Mouse (Mus musculus): ENCODE measurements at regions not wholly inside any gene's neighbourhood (a gene's known extent, or its start where the extent isn't known, plus 50 kb on each side); places are given as distances from the start of the nearest gene placed in this dataset.

DNA sequence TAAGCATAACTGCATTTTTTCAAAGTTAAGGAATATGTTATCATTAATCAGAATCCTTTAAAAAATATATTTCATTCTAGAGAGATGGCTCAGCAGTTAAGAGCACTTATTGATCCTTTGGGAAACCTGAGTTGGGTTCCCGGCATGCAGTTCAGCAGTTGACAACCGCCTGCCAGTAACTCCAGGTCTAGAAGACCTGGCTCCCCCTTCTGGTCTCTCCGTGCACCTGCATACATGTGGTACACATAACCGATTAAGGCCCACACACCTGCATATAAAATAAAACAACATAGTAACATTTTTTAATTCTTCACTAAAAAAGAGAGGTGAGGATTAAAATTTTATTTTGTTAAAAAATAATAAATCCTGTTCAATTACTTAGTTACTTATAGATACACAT is 89.7 kb upstream of the Hmga2 start:
- H3K27me3 ChIP-seq = peaks cover 7% of the 10 kb centered on the region; the same call in 1 of the 2 replicates
- no peak overlapping the region for H3K4me3 ChIP-seq
- H3K36me3 ChIP-seq = no peaks in the 10 kb centered on the region
- no peak overlapping the region for H3K4me2 ChIP-seq
- WGBS = 95% methylated on average over 4 of the region's 4 CpGs
- peaks cover 13% of the 10 kb centered on the region for H3K4me1 ChIP-seq (replicated peaks)
- no peak overlapping the region for H3K9ac ChIP-seq
- no peak overlapping the region for H3K27ac ChIP-seq (replicated peaks)
- ATAC-seq (ENCODE audit: low read depth) = no peak
- H3K9me3 ChIP-seq = no peaks in the 10 kb centered on the region

- Histone ChIP-seq H3K27ac (replicated peaks) (no peak overlapping the region), H3K36me3 (no peaks in the 10 kb centered on the region), H3K9ac (no peak overlapping the region), H3K27me3 (peaks cover 7% of the 10 kb centered on the region; the same call in 1 of the 2 replicates), H3K9me3 (no peaks in the 10 kb centered on the region), H3K4me3 (peak overlapping the region; percentile 17; the same call in 1 of the 2 replicates), H3K4me1 (replicated peaks) (peaks cover 13% of the 10 kb centered on the region), H3K4me2 (peak overlapping the region; percentile 45)
- no peak for ATAC-seq (ENCODE audit: low read depth)
- 25% methylated on average over 14 of the region's 14 CpGs for whole genome bisulfite sequencing
Observed at GRCm38 (mm10) chr10:120564859-120565258, 88.6 kb upstream of the Hmga2 start.

- Histone ChIP-seq H3K36me3 (no peaks in the 10 kb centered on the region), H3K9ac (no peak overlapping the region), H3K9me3 (no peaks in the 10 kb centered on the region), H3K27me3 (peaks cover 7% of the 10 kb centered on the region; the same call in 1 of the 2 replicates), H3K4me2 (no peak overlapping the region), H3K4me1 (replicated peaks) (peaks cover 13% of the 10 kb centered on the region), H3K4me3 (no peak overlapping the region), H3K27ac (replicated peaks) (no peak overlapping the region)
- 24% methylated on average over 10 of the region's 10 CpGs for WGBS
- ATAC-seq (ENCODE audit: low read depth) = no peak
Observed at GRCm38 (mm10) chr10:120563926-120564325, 87.7 kb upstream of the Hmga2 start.

GRCm38 (mm10) chr10:120561821-120562220 is 85.6 kb upstream of the Hmga2 start:
- WGBS = 96% methylated on average over 5 of the region's 5 CpGs
- H3K9me3 ChIP-seq = no peaks in the 10 kb centered on the region
- ATAC-seq (ENCODE audit: low read depth) = no peak

GRCm38 (mm10) chr10:120557850-120558447 is 81.7 kb upstream of the Hmga2 start:
- H3K4me3 ChIP-seq = no peak overlapping the region
- H3K4me1 ChIP-seq (replicated peaks) = peaks cover 5% of the 10 kb centered on the region
- peaks cover 10% of the 10 kb centered on the region for H3K27me3 ChIP-seq
- H3K4me2 ChIP-seq = no peak overlapping the region
- H3K27ac ChIP-seq (replicated peaks) = no peak overlapping the region
- H3K9ac ChIP-seq = no peak overlapping the region
- H3K9me3 ChIP-seq = no peaks in the 10 kb centered on the region
- ATAC-seq (ENCODE audit: low read depth) = no peak
- 66% methylated on average over 10 of the region's 10 CpGs for WGBS
- no peaks in the 10 kb centered on the region for H3K36me3 ChIP-seq

More at GRCm38 (mm10) chr10:120561821-120562220, 85.6 kb upstream of the Hmga2 start:
- Histone ChIP-seq H3K4me3 (no peak overlapping the region), H3K27me3 (peaks cover 7% of the 10 kb centered on the region; the same call in 1 of the 2 replicates), H3K4me1 (replicated peaks) (peaks cover 13% of the 10 kb centered on the region), H3K4me2 (no peak overlapping the region), H3K27ac (replicated peaks) (no peak overlapping the region), H3K36me3 (no peaks in the 10 kb centered on the region), H3K9ac (no peak overlapping the region)

GRCm38 (mm10) chr10:120556116-120556515 is 79.8 kb upstream of the Hmga2 start:
- no peak for ATAC-seq (ENCODE audit: low read depth)
- H3K4me2 ChIP-seq = no peak overlapping the region
- 93% methylated on average over 9 of the region's 9 CpGs for WGBS
- H3K27me3 ChIP-seq = peaks cover 18% of the 10 kb centered on the region
- H3K9me3 ChIP-seq = no peaks in the 10 kb centered on the region
- no peak overlapping the region for H3K27ac ChIP-seq (replicated peaks)
- H3K9ac ChIP-seq = no peak overlapping the region
- no peaks in the 10 kb centered on the region for H3K36me3 ChIP-seq
- H3K4me3 ChIP-seq = no peak overlapping the region
- peaks cover 21% of the 10 kb centered on the region for H3K4me1 ChIP-seq (replicated peaks)

GRCm38 (mm10) chr10:120553097-120553453 is 76.8 kb upstream of the Hmga2 start:
- ATAC-seq (ENCODE audit: low read depth) = peak; percentile 60
- Histone ChIP-seq H3K36me3 (no peaks in the 10 kb centered on the region), H3K27ac (replicated peaks) (no peak overlapping the region), H3K4me3 (peak overlapping the region; percentile 51), H3K9ac (peak overlapping the region; percentile 69), H3K4me2 (peak overlapping the region; percentile 99), H3K9me3 (no peaks in the 10 kb centered on the region), H3K27me3 (peaks cover 24% of the 10 kb centered on the region), H3K4me1 (replicated peaks) (peaks cover 21% of the 10 kb centered on the region)
- WGBS = 1% methylated on average over 16 of the region's 16 CpGs

DNA sequence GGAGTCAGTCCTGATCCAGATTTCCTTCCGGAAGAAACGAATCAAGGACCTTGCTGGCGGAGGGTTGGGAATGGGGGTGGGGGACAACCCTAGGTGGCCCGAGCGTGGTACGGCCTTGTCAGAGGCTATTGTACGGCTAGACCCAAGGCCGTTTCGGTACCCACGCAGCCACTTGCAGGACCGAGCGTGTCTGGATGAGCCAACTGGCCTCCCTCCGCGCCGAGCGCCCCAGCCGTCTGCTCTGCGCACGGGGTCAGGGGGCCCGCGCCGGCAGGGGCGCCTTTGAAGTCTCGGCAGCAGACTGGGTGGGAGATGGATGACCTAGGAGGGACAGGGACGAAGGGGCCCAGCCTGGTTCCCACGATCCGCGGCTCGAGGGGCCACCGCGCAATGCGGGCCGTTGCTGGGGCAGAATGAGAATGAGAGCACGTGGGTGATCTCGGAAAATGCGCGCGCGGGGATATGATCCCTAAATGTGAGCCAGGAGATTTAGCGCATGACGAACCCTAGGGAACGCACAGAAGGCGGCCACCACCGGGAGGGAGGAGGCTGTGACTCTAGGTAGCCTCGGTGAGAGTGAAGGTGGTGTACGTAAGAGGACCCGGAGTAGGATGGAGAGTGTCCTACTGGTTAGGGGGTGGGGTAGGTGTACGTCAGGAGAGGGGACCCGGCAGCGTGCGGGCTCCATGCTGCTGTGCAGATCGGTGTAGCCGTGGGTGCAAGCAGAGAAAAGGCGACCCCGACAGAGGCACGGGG is 76.2 kb upstream of the Hmga2 start:
- Histone ChIP-seq H3K9ac (peak overlapping the region; percentile 69), H3K4me3 (peak overlapping the region; percentile 51), H3K27me3 (peaks cover 24% of the 10 kb centered on the region), H3K27ac (replicated peaks) (no peak overlapping the region), H3K36me3 (no peaks in the 10 kb centered on the region), H3K9me3 (no peaks in the 10 kb centered on the region), H3K4me2 (peak overlapping the region; percentile 99), H3K4me1 (replicated peaks) (peaks cover 21% of the 10 kb centered on the region)
- peak; percentile 81 for ATAC-seq (ENCODE audit: low read depth)
- under 1% methylated on average over 56 of the region's 56 CpGs for WGBS

- H3K36me3 ChIP-seq = no peaks in the 10 kb centered on the region
- no peaks in the 10 kb centered on the region for H3K9me3 ChIP-seq
- peak overlapping the region; percentile 51 for H3K4me3 ChIP-seq
- no peak overlapping the region for H3K27ac ChIP-seq (replicated peaks)
- H3K4me1 ChIP-seq (replicated peaks) = peaks cover 21% of the 10 kb centered on the region
- under 1% methylated on average over 18 of the region's 18 CpGs for WGBS
- peak overlapping the region; percentile 99 for H3K4me2 ChIP-seq
- H3K27me3 ChIP-seq = peaks cover 24% of the 10 kb centered on the region
- H3K9ac ChIP-seq = no peak overlapping the region
- ATAC-seq (ENCODE audit: low read depth) = 0 out of 2 replicates have a peak, but pooled peaks have one; percentile 40
Observed at GRCm38 (mm10) chr10:120551851-120552281, 75.6 kb upstream of the Hmga2 start.

GRCm38 (mm10) chr10:120547164-120547563 is 70.9 kb upstream of the Hmga2 start:
- Histone ChIP-seq H3K9me3 (no peaks in the 10 kb centered on the region), H3K4me1 (replicated peaks) (peaks cover 8% of the 10 kb centered on the region), H3K4me3 (no peak overlapping the region), H3K27me3 (peaks cover 14% of the 10 kb centered on the region), H3K36me3 (no peaks in the 10 kb centered on the region), H3K9ac (no peak overlapping the region), H3K27ac (replicated peaks) (no peak overlapping the region), H3K4me2 (no peak overlapping the region)
- WGBS = 89% methylated on average over 11 of the region's 11 CpGs
- ATAC-seq (ENCODE audit: low read depth) = no peak

GRCm38 (mm10) chr10:120541618-120542017 is 65.3 kb upstream of the Hmga2 start:
- H3K27ac ChIP-seq (replicated peaks) = no peak overlapping the region
- no peaks in the 10 kb centered on the region for H3K4me1 ChIP-seq (replicated peaks)
- 93% methylated on average over 7 of the region's 7 CpGs for WGBS
- H3K4me3 ChIP-seq = no peak overlapping the region
- H3K4me2 ChIP-seq = no peak overlapping the region
- no peaks in the 10 kb centered on the region for H3K36me3 ChIP-seq
- H3K27me3 ChIP-seq = no peaks in the 10 kb centered on the region
- no peaks in the 10 kb centered on the region for H3K9me3 ChIP-seq
- ATAC-seq (ENCODE audit: low read depth) = no peak
- H3K9ac ChIP-seq = no peak overlapping the region

GRCm38 (mm10) chr10:120538561-120538960 is 62.3 kb upstream of the Hmga2 start:
- Histone ChIP-seq H3K27ac (replicated peaks) (no peak overlapping the region), H3K27me3 (no peaks in the 10 kb centered on the region), H3K9me3 (no peaks in the 10 kb centered on the region), H3K4me3 (no peak overlapping the region), H3K4me1 (replicated peaks) (no peaks in the 10 kb centered on the region), H3K9ac (no peak overlapping the region), H3K4me2 (no peak overlapping the region), H3K36me3 (no peaks in the 10 kb centered on the region)
- no peak for ATAC-seq (ENCODE audit: low read depth)
- 76% methylated on average over 7 of the region's 7 CpGs for WGBS
